Mouse (Mus musculus): ENCODE measurements around the gene Lama5. TPM values are rescaled to one million over a fixed set of nuclear protein-coding genes. Genes with fewer than 3 reads are reported as not detected.

The Lama5 gene
- polyA plus RNA-seq, 2 experiments from 2014 or later = 0.30 to 1.4 TPM

DNA sequence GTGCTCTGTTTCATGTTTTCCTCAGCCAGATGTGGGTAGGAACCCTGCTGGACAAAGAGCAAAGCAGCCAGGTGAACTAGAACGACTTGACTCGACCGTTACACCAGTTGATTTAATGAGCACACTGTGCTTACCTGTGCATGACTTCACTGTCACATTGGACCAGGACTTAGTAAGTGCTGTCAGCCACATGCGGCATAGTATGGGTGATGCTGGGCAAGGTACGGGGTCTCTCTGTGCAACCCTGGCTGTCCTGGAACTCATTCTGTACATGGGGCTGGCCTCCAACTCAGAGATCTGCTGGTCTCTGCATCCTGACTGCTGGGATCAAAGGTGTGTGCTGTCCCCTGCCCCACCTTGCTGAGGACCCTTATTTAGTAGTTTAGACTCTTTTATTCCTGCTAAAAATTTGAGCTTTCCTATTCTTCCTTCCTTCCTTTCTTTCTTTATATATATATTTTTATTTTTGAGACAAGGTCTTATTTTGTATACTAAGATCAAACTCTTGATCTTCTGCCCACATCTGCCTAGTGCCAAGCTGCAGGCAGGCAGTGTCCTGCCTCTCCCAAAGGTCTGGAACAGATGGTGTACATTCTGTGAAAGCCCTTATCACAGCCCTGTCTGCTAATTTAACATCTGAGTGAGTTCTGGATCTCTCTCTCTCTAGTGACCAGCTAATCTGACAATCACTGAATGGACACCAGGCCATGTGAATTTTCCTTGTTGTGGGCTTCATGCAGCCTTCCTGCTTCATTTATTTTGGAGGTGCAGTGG is 29.0 kb upstream of the Lama5 start:
- ATAC-seq = no peak

DNA sequence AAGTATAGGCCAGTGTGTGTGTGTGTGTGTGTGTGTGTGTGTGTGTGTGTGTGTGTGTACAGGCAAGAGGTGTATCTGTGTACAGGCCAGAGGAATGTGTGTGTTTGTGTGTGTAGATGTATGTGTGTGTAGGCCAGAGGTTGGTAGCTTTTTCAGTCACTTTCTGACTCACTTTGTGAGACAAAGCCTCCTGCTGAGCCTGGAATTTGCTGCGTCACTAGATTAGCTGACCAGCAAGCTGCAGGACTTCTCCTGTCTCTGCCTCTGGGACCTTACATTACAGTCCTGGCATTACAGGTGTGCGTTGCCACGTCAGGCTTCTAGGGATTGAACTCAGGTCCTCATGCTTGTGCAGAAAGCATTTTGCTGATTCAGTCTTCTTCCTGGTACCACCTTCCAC is 26.2 kb upstream of the Lama5 start:
- no peak for ATAC-seq

DNA sequence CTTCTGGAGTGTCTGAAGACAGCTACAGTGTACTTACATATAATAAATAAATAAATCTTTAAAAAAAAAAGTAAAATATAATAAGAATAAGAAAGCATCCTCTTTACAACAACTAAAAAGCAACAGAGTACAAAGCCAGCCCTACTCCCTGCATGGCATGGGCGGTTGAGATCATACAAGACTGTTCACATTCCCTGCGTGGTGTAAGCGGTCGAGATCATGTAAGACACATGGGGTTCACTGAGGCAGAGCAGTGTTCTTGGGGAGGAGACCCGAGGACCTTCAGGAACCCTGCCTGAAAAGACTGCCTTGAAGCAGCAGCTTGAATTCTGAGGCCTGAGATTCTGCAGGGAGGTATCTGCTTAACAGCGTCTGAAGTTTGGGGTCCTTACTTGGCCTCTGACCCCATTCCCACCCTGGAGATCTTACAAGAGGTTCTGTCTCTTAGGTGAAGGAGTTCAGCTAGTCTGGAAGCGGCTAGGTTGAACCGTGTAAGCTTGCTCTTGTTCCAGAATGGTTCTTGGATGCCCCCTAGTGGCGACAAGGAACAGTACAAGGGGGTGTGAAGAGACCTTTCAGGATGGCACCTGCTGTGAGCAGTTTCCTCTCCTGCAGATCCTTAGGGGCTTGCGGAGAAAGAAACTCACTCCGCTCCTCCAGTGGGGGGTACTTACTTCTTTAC is 25.4 kb upstream of the Lama5 start:
- ATAC-seq = peak; percentile 87

DNA sequence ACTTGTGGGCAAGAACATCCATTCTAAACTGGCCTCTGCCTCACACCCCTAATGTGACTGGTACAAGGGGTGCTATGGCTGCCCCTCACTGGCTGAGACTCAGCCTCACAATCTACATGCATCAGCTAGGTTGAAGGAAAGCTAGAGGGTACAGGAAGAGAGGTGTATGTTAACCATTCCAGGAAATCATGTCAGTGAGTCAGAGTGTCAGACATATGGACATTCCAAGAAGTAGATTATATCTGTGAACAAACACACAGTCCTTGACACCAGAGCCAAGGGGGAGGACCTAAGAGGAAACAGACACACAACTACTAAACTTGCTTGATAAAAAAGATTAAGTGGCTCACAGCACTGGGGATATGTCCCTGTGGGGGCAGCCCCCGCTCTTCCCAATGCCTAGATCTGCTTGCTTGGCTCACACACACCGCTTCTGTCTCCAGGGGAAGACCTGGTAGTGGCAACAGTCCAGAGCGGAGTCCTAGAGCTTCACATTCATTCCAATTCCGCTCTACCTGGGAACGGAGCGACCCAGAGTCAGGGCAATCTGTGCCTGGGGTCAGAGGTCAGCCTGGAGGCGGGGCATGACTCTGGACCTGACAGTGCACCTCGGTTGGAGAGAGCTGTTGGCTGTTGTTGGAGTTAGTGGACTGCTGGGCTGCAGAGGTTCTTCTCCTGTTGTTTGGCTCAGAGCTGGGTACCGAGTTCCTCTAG is 23.4 kb upstream of the Lama5 start:
- ATAC-seq = no peak

DNA sequence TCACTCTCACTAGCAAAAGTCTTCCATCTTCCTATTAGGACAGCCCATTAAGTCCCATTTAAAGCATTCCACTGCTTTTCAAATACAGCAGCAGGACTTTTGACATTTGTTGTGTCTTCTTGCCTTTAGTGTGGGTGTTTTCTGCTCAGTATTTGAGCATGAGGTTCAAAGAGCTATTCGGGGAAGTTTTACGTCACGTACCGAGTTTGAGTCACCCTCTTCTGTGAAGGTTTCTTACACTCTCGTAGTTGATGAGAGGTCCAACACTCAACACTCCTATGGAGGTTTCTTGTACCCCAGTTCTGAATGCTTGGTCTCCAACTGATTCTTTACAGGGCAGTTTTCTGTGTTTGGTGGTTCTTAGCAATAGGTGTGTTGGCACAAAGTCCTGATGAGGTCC is 22.3 kb upstream of the Lama5 start:
- peak; percentile 72 for ATAC-seq

DNA sequence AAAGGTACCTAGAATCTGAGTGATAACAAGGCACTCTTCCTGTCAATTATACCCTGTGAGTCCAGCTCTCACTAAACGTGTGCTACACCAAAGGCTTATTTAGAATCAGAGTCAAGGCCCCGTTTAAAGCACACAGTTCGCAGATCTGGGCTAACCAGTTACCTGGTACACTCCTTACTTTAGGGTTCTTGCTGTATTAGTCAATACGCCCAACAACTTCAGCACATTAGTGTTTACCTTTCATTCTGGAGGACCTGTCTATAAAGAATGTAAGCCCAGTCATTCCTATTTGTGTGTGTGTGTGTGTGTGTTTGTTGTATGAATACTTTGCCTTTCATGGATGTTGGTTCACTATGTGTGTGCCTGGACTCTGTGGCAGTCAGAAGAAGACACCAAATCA is 17.4 kb upstream of the Lama5 start:
- ATAC-seq = no peak

DNA sequence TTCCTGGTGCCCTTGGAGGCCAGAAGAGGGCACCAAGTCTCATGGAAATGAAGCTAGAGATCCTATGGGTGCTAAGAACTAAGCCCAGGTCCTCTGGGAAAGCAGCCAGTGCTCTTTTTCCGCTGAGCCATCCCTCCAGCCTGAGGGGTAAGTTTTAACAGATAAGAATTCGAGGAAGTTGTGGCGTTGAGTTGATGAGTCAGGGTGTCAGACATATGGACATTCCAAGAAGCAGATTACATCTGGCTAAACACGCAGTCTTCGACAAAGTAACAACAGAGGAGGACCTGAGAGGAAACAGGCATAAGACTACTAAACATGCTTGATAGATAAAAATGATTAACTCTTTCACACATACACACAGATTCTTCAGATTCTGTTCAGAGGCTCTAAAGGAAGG is 12.9 kb upstream of the Lama5 start:
- ATAC-seq = no peak

- ATAC-seq = no peak
Observed at GRCm38 (mm10) chr2:180237601-180238345, 12.1 kb upstream of the Lama5 start.

- no peak for ATAC-seq
Observed at GRCm38 (mm10) chr2:180236930-180237329, 11.3 kb upstream of the Lama5 start.

GRCm38 (mm10) chr2:180236500-180236899 is 10.8 kb upstream of the Lama5 start:
- ATAC-seq = no peak

- no peak for ATAC-seq
Observed at GRCm38 (mm10) chr2:180235788-180236187, 10.1 kb upstream of the Lama5 start.

DNA sequence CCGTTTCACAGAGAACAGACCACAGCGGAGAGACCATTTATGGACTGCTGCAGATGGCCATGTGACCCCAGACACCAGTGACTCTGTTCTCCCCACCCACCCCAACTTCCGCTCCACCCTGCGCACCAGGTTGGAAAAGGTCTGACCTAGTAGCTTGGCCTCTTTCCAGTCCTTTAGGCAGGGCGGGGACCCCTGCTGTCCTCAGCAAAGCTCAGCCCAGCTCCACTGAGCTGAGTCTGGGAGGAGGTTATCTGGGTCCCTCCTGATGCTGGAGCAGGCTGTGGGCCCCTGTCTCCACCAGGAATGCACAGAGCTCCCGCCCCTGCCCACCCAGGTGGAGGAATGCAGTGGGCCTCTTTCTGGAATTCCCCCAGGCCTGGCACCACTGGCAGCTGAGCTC is 9.3 kb upstream of the Lama5 start:
- ATAC-seq = no peak

DNA sequence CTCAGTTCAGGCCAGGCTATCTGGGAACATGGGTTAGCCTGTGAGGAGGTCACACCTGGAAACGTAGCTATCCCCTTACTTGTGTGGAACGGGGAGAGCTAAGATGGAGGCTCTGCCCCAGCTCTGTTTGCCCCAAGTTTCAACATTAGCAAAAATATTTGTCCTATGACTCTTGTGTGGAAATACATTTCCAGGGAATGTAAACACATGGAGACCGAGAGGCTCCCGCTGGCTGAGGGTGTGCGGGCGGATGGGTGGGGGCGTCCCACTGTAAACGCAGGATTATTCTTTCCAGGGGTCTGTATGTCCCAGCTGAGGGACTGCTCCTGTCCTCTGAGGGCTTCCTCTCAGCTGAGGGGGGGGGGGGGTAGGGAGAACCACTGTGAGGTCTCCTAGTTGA is 8.7 kb upstream of the Lama5 start:
- ATAC-seq = no peak

DNA sequence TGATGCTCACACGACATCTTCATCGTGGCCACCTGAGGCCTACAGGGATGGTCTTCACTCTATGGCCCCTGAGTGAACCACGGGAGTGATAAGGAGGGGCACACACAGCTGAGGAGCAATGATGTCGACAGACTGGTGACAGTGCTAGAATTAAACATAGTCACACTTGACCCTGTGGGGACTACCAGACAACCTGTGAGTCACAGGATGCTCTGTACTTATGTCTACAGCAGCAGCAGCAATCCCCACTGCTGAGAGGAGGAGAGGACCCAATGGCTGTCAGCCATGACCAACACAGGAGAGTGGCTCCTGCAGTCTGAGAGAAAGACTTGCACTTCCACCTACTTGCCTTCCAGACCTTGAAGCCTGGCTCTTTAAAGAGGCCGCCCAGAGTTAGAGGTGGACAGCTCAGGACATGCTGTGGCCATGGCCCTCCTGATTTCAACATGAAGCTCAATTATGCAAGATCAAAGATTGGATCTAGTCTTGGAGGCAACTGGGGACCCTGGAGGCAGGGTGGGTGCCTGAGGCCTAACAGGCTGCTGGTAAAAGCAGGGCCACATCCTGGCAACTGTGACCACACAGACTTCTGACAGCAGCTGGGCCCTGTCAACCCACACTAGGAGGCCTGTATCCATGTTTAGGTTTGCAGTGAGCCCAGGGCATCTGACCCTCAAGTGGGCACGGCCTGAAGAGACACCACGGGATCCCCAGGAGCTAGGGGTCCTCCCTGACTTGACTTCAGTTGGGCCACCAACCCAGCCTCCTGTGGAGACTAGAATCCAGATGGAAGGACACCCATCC is 7.6 kb upstream of the Lama5 start:
- ATAC-seq = no peak

DNA sequence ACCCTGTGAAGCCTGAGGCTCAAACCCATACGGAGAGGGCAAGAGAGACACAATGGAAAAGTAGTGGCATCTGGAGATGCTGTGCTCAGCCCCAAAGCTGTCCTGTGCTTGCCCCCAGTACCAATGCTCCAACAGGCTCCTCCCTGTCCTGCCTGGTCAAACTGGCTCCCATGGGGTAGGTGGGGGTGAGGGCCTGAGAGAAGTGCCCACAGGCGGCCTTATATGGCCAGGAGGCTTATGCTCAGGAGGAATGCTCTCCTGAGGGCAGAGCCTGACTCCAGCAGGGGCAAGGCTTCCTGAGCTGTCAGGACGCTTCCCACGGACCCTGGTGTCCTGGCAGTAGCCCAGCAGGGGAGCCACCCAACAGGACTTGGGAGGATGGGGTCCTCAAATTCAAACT is 4.8 kb upstream of the Lama5 start:
- no peak for ATAC-seq

DNA sequence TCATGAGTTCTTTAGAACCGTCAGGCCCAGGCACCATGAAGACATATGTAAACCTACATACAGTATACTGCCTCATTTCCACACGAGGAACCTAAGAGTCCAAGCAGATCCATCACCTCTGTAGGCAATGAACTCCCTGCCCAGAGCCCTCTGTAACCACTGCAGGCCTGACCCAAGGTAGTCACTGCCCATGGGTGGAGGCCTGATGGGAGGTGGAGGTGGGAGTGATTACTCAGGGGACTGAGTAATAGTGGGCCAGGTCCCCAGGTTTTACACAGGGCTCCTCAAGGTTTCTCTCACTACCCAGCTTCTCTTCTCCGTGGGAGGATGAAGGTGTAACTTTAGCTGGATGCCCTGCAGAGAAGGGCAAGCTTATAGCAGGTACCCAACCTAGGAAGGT is 3.5 kb upstream of the Lama5 start:
- ATAC-seq = no peak

DNA sequence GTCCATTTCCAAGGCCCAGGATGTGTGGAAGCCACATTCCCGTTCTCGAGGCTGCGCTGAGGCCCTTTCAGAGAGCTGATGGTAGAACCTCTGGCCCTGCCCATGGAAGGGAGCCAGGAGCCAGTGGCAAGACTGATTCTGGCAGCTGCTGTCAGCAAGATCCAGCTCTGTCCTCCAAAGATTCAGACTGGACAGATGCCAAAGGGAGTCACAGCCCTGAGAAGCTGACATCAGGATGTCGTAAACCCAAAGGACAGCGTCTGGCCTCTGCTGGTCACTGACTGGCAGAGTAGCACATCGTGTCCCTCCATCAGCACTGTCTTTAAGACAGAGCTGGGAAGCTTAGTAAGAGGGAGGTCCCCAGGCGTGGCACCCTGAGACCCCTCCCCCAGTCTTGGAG is 2.9 kb upstream of the Lama5 start:
- ATAC-seq = no peak

GRCm38 (mm10) chr2:180228060-180228458 is 2.4 kb upstream of the Lama5 start:
- no peak for ATAC-seq

DNA sequence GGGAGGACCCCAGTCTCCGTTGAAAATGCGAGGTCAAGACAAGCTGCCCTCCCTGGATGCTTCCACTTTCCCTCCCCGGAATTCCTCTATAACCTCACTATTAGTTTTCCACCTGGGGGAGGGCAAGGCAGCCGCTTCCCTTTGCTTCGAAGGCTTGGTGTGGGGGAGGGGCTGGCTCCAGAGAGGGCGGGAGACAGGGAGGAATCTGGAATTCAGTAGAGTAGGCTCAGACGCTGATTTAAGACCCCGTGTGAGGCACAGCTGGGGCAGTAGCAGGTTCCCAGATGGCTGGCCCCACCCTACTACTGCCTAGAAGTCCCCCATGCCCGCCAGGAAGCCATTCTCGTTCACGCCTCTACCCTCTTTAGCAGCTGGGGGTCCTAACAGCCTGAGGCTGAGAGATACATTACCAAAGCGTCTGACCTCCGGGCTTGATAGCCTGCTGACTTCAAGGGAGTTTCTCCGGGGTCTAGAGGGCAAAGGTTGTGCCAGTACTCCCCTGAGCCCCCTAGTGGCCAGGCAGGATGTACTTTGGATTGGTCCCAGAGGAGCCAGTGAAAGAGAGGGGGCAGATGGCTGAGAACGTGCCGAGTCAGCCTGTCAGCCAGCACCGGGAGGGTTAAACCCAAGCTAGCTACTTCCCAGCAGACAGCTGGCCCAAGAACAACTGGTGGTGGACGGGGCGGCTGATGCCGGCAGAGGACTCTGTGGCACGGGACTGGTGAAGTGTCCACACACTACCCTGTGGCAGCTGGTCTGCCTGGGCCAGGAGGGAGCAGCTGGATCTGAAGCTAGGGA is 1.8 kb upstream of the Lama5 start:
- peak; percentile 65 for ATAC-seq

GRCm38 (mm10) chr2:180225044-180225761 is 456 bp downstream of the Lama5 start:
- ATAC-seq = peak; percentile 34

- ATAC-seq = no peak
Observed at GRCm38 (mm10) chr2:180224647-180225043, 1.0 kb downstream of the Lama5 start.
